Mouse (Mus musculus): ENCODE data around the gene Fbxo11.

- TF ChIP-seq POLR2A (IDR thresholded peaks at IDR 0.05; ENCODE audit: low read depth, low read length) = no peak
- no peak for TF ChIP-seq CTCF (IDR thresholded peaks at IDR 0.05; ENCODE audit: extremely low read depth, insufficient read length, insufficient replicate concordance, low read depth, low read length)
These were observed 37.5 kb upstream of the Fbxo11 start for GRCm38 (mm10) chr17:88102597-88102996.
